Mouse (Mus musculus): Measurements from ENCODE around the gene Atg4d.

GRCm38 (mm10) chr9:21324269-21324668, 59.2 kb downstream of the Atg4d start:
- no peak for TF ChIP-seq CTCF (IDR thresholded peaks at IDR 0.05; ENCODE audit: low read depth)
- no peak for TF ChIP-seq EP300 (optimal IDR thresholded peaks at IDR 0.05)
